Mouse (Mus musculus) embryonic facial prominence, embryonic 12.5 days (tissue): ENCODE data around the gene Mier3. TPM values are rescaled to one million over a fixed set of nuclear protein-coding genes. Genes with fewer than 3 reads are reported as not detected.

Source experiments
- ATAC-seq: fragments of 200-750 bp; cut with Nextera tagmentation; 2 replicates; pipeline ENCODE4 v1.8.0; 2017; ENCODE audit not compliant: insufficient number of reproducible peaks, insufficient read depth, low FRiP score, low TSS enrichment
- H3K27ac ChIP-seq: fragments of 300-500 bp; sonication (generic); 2 replicates; pipeline ENCODE4 v1.5.1; 2016; ENCODE audit warnings: mild to moderate bottlenecking
- H3K27me3 ChIP-seq: fragments of 300-500 bp; sonication (generic); 2 replicates; pipeline ENCODE4 v1.6.1; 2016; ENCODE audit warnings: mild to moderate bottlenecking, moderate library complexity
- H3K36me3 ChIP-seq: fragments of 300-500 bp; sonication (generic); 2 replicates; pipeline ENCODE4 v1.6.1; 2016; ENCODE audit warnings: mild to moderate bottlenecking
- H3K4me1 ChIP-seq: fragments of 300-500 bp; sonication (generic); 2 replicates; pipeline ENCODE4 v1.6.1; 2016
- H3K4me2 ChIP-seq: fragments of 300-500 bp; sonication (generic); replicated peaks from 2 replicates; pipeline ENCODE4 v1.6.1; 2016; ENCODE audit warnings: mild to moderate bottlenecking, moderate library complexity
- H3K4me3 ChIP-seq: fragments of 300-500 bp; sonication (generic); 2 replicates; pipeline ENCODE4 v1.5.1; 2016; ENCODE audit warnings: mild to moderate bottlenecking
- H3K9ac ChIP-seq: fragments of 300-500 bp; sonication (generic); 2 replicates; pipeline ENCODE4 v1.6.1; 2016; ENCODE audit warnings: mild to moderate bottlenecking, moderate library complexity
- H3K9me3 ChIP-seq: fragments of 300-500 bp; sonication (generic); 2 replicates; pipeline ENCODE4 v1.6.1; 2016; ENCODE audit warnings: mild to moderate bottlenecking, moderate library complexity
- WGBS: fragments of 180-500 bp; shearing (Covaris S2); methylation state at CpG from one replicate; pipeline ENCODE4 v1.1.7; 2016; 5-methylcytosine and 5-hydroxymethylcytosine counted together
- polyA plus RNA-seq: library from polyadenylated mRNA; unstranded; fragments of >200 nt; fragmentation: Nextera tagmentation; extraction: Ambion mirVana; gene quantifications from 2 replicates; pipeline ENCODE4 v1.2.1, GENCODE M21; 2016

Gene Mier3
- 24.9 and 28.3 TPM in 2 replicates for polyA plus RNA-seq

GRCm38 (mm10) chr13:111680679-111681078 is at the start of gene Mier3:
Mier3 (plus strand) TSS chr13:111680979.
- no peak within 1 kb of the TSS for H3K27ac ChIP-seq
- H3K9ac ChIP-seq, result no peak within 1 kb of the TSS
- H3K36me3 ChIP-seq, result no peaks in the 10 kb centered on the region
- no peaks in the 10 kb centered on the region for H3K4me1 ChIP-seq
- no peak within 1 kb of the TSS for H3K4me3 ChIP-seq
- H3K4me2 ChIP-seq, result no peak within 1 kb of the TSS
- no peaks in the 10 kb centered on the region for H3K9me3 ChIP-seq
- 82% methylated on average over 4 of the region's 4 CpGs for WGBS
- no peaks in the 10 kb centered on the region for H3K27me3 ChIP-seq
- no peak for ATAC-seq

- no peaks in the 10 kb centered on the region for H3K27me3 ChIP-seq
Observed at GRCm38 (mm10) chr13:111634163-111635160, 46.3 kb upstream of the Mier3 start.

GRCm38 (mm10) chr13:111640319-111640718 is 40.5 kb upstream of the Mier3 start:
- no peak overlapping the region for H3K4me3 ChIP-seq
- H3K36me3 ChIP-seq, result no peaks in the 10 kb centered on the region
- H3K4me2 ChIP-seq, result no peak overlapping the region
- ATAC-seq, result no peak
- H3K4me1 ChIP-seq, result no peaks in the 10 kb centered on the region
- H3K27me3 ChIP-seq, result no peaks in the 10 kb centered on the region
- H3K9me3 ChIP-seq, result peaks cover 5% of the 10 kb centered on the region; the same call in 1 of the 2 replicates
- H3K27ac ChIP-seq, result no peak overlapping the region
- no peak overlapping the region for H3K9ac ChIP-seq
- WGBS, result 90% methylated on average over 6 of the region's 6 CpGs

More at GRCm38 (mm10) chr13:111634163-111635160, 46.3 kb upstream of the Mier3 start:
- WGBS, result 93% methylated on average over 16 of the region's 16 CpGs
- no peak overlapping the region for H3K4me2 ChIP-seq
- H3K4me1 ChIP-seq, result no peaks in the 10 kb centered on the region
- ATAC-seq, result no peak
- no peak overlapping the region for H3K4me3 ChIP-seq
- H3K27ac ChIP-seq, result no peak overlapping the region
- peaks cover 5% of the 10 kb centered on the region; the same call in 1 of the 2 replicates for H3K9me3 ChIP-seq
- no peaks in the 10 kb centered on the region for H3K36me3 ChIP-seq
- H3K9ac ChIP-seq, result no peak overlapping the region

GRCm38 (mm10) chr13:111643636-111644035 is 37.1 kb upstream of the Mier3 start:
- no peak overlapping the region for H3K9ac ChIP-seq
- H3K27ac ChIP-seq, result no peak overlapping the region
- WGBS, result 71% methylated on average over 2 of the region's 2 CpGs

GRCm38 (mm10) chr13:111646204-111646603 is 34.6 kb upstream of the Mier3 start:
- no peak overlapping the region for H3K9ac ChIP-seq
- ATAC-seq, result no peak
- H3K27ac ChIP-seq, result no peak overlapping the region
- H3K27me3 ChIP-seq, result no peaks in the 10 kb centered on the region
- H3K9me3 ChIP-seq, result no peaks in the 10 kb centered on the region
- no peak overlapping the region for H3K4me3 ChIP-seq
- no peak overlapping the region for H3K4me2 ChIP-seq
- no peaks in the 10 kb centered on the region for H3K36me3 ChIP-seq
- H3K4me1 ChIP-seq, result no peaks in the 10 kb centered on the region
- WGBS, result 85% methylated on average over 9 of the region's 9 CpGs

More at GRCm38 (mm10) chr13:111643636-111644035, 37.1 kb upstream of the Mier3 start:
- H3K4me3 ChIP-seq, result no peak overlapping the region
- H3K4me1 ChIP-seq, result no peaks in the 10 kb centered on the region
- no peak overlapping the region for H3K4me2 ChIP-seq
- no peaks in the 10 kb centered on the region for H3K36me3 ChIP-seq
- H3K27me3 ChIP-seq, result no peaks in the 10 kb centered on the region
- H3K9me3 ChIP-seq, result no peaks in the 10 kb centered on the region
- ATAC-seq, result no peak

- Histone ChIP-seq H3K27me3 (no peaks in the 10 kb centered on the region), H3K4me2 (no peak overlapping the region), H3K4me3 (no peak overlapping the region), H3K36me3 (no peaks in the 10 kb centered on the region), H3K9me3 (no peaks in the 10 kb centered on the region), H3K27ac (no peak overlapping the region), H3K4me1 (no peaks in the 10 kb centered on the region), H3K9ac (no peak overlapping the region)
- ATAC-seq, result no peak
- 87% methylated on average over 4 of the region's 4 CpGs for WGBS
Observed at GRCm38 (mm10) chr13:111647279-111647678, 33.5 kb upstream of the Mier3 start.

- Histone ChIP-seq H3K27ac (no peak overlapping the region), H3K4me3 (no peak overlapping the region), H3K27me3 (no peaks in the 10 kb centered on the region), H3K9me3 (no peaks in the 10 kb centered on the region), H3K4me1 (no peaks in the 10 kb centered on the region), H3K36me3 (no peaks in the 10 kb centered on the region), H3K9ac (no peak overlapping the region), H3K4me2 (no peak overlapping the region)
- WGBS, result 68% methylated on average over 6 of the region's 6 CpGs
- no peak for ATAC-seq
Observed at GRCm38 (mm10) chr13:111651020-111651419, 29.8 kb upstream of the Mier3 start.

- peaks cover 8% of the 10 kb centered on the region; the same call in 1 of the 2 replicates for H3K4me1 ChIP-seq
- no peak overlapping the region for H3K27ac ChIP-seq
- no peaks in the 10 kb centered on the region for H3K27me3 ChIP-seq
- H3K4me2 ChIP-seq, result no peak overlapping the region
- H3K4me3 ChIP-seq, result no peak overlapping the region
- ATAC-seq, result no peak
- no peaks in the 10 kb centered on the region for H3K36me3 ChIP-seq
- 84% methylated on average over 4 of the region's 4 CpGs for WGBS
- no peak overlapping the region for H3K9ac ChIP-seq
- H3K9me3 ChIP-seq, result no peaks in the 10 kb centered on the region
Observed at GRCm38 (mm10) chr13:111655273-111655672, 25.5 kb upstream of the Mier3 start.

GRCm38 (mm10) chr13:111655856-111656255 is 24.9 kb upstream of the Mier3 start:
- Histone ChIP-seq H3K27ac (no peak overlapping the region), H3K27me3 (no peaks in the 10 kb centered on the region), H3K36me3 (no peaks in the 10 kb centered on the region), H3K9ac (no peak overlapping the region), H3K4me2 (no peak overlapping the region), H3K4me1 (peaks cover 8% of the 10 kb centered on the region; the same call in 1 of the 2 replicates), H3K4me3 (no peak overlapping the region), H3K9me3 (no peaks in the 10 kb centered on the region)
- WGBS, result 89% methylated on average over 2 of the region's 2 CpGs
- no peak for ATAC-seq

GRCm38 (mm10) chr13:111656309-111656708 is 24.5 kb upstream of the Mier3 start:
- H3K27me3 ChIP-seq, result no peaks in the 10 kb centered on the region
- peaks cover 8% of the 10 kb centered on the region; the same call in 1 of the 2 replicates for H3K4me1 ChIP-seq
- no peaks in the 10 kb centered on the region for H3K36me3 ChIP-seq
- H3K9me3 ChIP-seq, result no peaks in the 10 kb centered on the region
- no peak overlapping the region for H3K27ac ChIP-seq
- no peak overlapping the region for H3K4me2 ChIP-seq
- no peak overlapping the region for H3K4me3 ChIP-seq
- no peak for ATAC-seq
- H3K9ac ChIP-seq, result no peak overlapping the region
- WGBS, result 85% methylated on average over 10 of the region's 10 CpGs

GRCm38 (mm10) chr13:111656769-111657168 is 24.0 kb upstream of the Mier3 start:
- H3K36me3 ChIP-seq, result no peaks in the 10 kb centered on the region
- 86% methylated on average over 3 of the region's 3 CpGs for WGBS
- H3K9ac ChIP-seq, result no peak overlapping the region
- no peaks in the 10 kb centered on the region for H3K27me3 ChIP-seq
- no peak overlapping the region for H3K27ac ChIP-seq
- no peak overlapping the region for H3K4me3 ChIP-seq
- no peaks in the 10 kb centered on the region for H3K9me3 ChIP-seq
- ATAC-seq, result no peak
- no peak overlapping the region for H3K4me2 ChIP-seq
- peaks cover 8% of the 10 kb centered on the region; the same call in 1 of the 2 replicates for H3K4me1 ChIP-seq
